Mouse (Mus musculus) midbrain, embryonic 13.5 days (tissue): ENCODE data around the gene Olfr639. TPM values are rescaled to one million over a fixed set of nuclear protein-coding genes. Genes with fewer than 3 reads are reported as not detected.

ENCODE experiments used
- ATAC-seq: fragments of 200-750 bp; cut with Nextera tagmentation; 2 replicates; pipeline ENCODE4 v1.8.0; 2017; ENCODE audit warnings: mild to moderate bottlenecking, moderate TSS enrichment, moderate library complexity
- H3K27ac ChIP-seq: fragments of 300-500 bp; sonication (generic); 2 replicates; pipeline ENCODE4 v1.5.1; 2015; ENCODE audit warnings: inconsistent platforms, mild to moderate bottlenecking, moderate library complexity
- H3K27me3 ChIP-seq: fragments of 300-500 bp; sonication (generic); 2 replicates; pipeline ENCODE4 v1.6.1; 2015; ENCODE audit warnings: mild to moderate bottlenecking, inconsistent platforms
- H3K36me3 ChIP-seq: fragments of 300-500 bp; sonication (generic); 2 replicates; pipeline ENCODE4 v1.6.1; 2015; ENCODE audit warnings: mild to moderate bottlenecking, inconsistent platforms
- H3K4me1 ChIP-seq: fragments of 300-500 bp; sonication (generic); replicated peaks from 2 replicates; pipeline ENCODE4 v1.6.1; 2015; ENCODE audit warnings: inconsistent platforms
- H3K4me2 ChIP-seq: fragments of 300-500 bp; sonication (generic); replicated peaks from 2 replicates; pipeline ENCODE4 v1.6.1; 2015; ENCODE audit warnings: moderate library complexity, mild to moderate bottlenecking, inconsistent platforms
- H3K4me3 ChIP-seq: fragments of 300-500 bp; sonication (generic); replicated peaks from 2 replicates; pipeline ENCODE4 v1.5.1; 2015; ENCODE audit warnings: mild to moderate bottlenecking, inconsistent platforms
- H3K9ac ChIP-seq: fragments of 300-500 bp; sonication (generic); replicated peaks from 2 replicates; pipeline ENCODE4 v1.6.1; 2015; ENCODE audit warnings: mild to moderate bottlenecking, inconsistent platforms
- H3K9me3 ChIP-seq: fragments of 300-500 bp; sonication (generic); 2 replicates; pipeline ENCODE4 v1.6.1; 2016; ENCODE audit warnings: mild to moderate bottlenecking, inconsistent platforms
- WGBS: fragments of 180-500 bp; shearing (Covaris S2); methylation state at CpG from one replicate; pipeline ENCODE4 v1.1.7; 2015; 5-methylcytosine and 5-hydroxymethylcytosine counted together
- polyA plus RNA-seq: library from polyadenylated mRNA; unstranded; fragments of >200 nt; fragmentation: Nextera tagmentation; extraction: Ambion mirVana; gene quantifications from 2 replicates; pipeline ENCODE4 v1.2.1, GENCODE M21; 2015

The Olfr639 gene
- 0.03 TPM in 1 of 2 replicates, not detected in the other for polyA plus RNA-seq

DNA sequence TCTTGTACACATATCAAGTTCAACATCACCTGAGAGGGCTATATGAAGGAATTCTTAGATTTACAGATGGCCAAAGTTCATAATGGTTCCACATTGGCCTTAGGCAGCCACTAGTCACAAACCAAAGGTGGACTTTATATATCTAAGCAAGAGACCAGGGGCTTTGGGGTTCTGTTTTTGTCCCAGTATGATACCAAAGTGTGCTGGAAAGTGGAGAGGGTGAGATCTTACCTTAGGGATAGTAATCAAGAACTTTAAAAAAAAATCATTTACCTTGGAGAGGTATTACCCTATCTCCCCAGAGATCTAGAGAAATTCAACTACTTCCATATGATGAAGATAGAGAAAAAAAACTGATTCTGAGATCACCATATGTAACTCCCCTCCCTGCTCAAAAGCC is at the start of gene Olfr639:
Gene Olfr639 (minus strand): TSS at position 101 of the 400 bp plus-strand sequence.
- Histone ChIP-seq H3K4me3 (no peak within 1 kb of the TSS), H3K4me1 (no peaks in the 10 kb centered on the region)
- ATAC-seq, result no peak

DNA sequence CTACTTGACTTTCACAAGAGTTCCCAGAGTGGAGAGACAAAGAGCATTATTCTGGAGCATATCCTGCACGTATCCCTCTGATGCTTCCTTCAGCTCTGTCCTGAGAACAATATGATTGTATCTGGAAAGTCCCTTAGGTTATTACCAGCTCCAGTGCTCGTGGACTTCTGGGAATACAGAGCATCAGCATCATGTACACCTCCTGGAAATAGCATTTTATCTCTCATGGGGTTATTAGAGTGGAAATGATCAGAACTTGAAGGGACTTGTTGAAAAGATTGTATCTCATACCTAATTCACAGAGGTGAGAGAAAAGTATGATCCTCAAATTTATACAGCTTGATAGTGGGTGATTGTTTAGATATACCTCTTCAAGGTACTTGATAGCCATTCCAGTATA is 44.2 kb upstream of the Olfr639 start, which contains the start of gene 4930516K23Rik:
Gene 4930516K23Rik (minus strand): TSS at position 101 of the 400 bp plus-strand sequence.
- Histone ChIP-seq H3K27ac (no peak within 1 kb of the TSS), H3K4me2 (no peak within 1 kb of the TSS), H3K4me1 (no peaks in the 10 kb centered on the region), H3K9ac (no peak within 1 kb of the TSS), H3K4me3 (no peak within 1 kb of the TSS), H3K36me3 (no peaks in the 10 kb centered on the region), H3K27me3 (no peaks in the 10 kb centered on the region), H3K9me3 (no peaks in the 10 kb centered on the region)
- WGBS, result 49% methylated on average over 2 of the region's 2 CpGs
- no peak for ATAC-seq

More for the DNA sequence above, at the start of gene Olfr639:
- Histone ChIP-seq H3K9me3 (no peaks in the 10 kb centered on the region), H3K9ac (no peak within 1 kb of the TSS), H3K36me3 (no peaks in the 10 kb centered on the region), H3K27ac (no peak within 1 kb of the TSS), H3K4me2 (no peak within 1 kb of the TSS), H3K27me3 (no peaks in the 10 kb centered on the region)

DNA sequence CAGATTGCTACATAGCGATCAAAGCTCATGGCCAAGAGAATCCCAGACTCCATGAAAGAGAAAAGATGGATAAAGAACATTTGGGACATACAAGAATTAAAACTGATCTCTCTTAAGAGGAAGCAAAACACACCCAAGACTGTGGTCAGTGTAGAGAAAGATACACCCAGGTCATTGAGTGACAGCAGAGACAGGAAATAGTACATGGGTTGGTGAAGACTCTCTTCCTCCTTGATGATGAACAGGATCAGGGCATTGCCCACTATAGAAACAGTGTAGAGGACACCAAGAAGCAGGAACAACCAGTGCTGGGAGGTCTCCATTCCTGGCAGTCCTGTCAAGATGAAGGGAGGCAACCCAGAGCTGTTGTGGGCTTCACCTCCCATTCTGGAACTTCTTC is 42.1 kb upstream of the Olfr639 start:
- 93% methylated on average over 1 of the region's 1 CpGs for WGBS
- no peaks in the 10 kb centered on the region for H3K4me1 ChIP-seq
- no peak for ATAC-seq
- H3K4me3 ChIP-seq, result no peak overlapping the region
- no peak overlapping the region for H3K9ac ChIP-seq
- H3K27me3 ChIP-seq, result no peaks in the 10 kb centered on the region
- no peak overlapping the region for H3K4me2 ChIP-seq
- H3K36me3 ChIP-seq, result no peaks in the 10 kb centered on the region
- H3K9me3 ChIP-seq, result no peaks in the 10 kb centered on the region
- no peak overlapping the region for H3K27ac ChIP-seq

DNA sequence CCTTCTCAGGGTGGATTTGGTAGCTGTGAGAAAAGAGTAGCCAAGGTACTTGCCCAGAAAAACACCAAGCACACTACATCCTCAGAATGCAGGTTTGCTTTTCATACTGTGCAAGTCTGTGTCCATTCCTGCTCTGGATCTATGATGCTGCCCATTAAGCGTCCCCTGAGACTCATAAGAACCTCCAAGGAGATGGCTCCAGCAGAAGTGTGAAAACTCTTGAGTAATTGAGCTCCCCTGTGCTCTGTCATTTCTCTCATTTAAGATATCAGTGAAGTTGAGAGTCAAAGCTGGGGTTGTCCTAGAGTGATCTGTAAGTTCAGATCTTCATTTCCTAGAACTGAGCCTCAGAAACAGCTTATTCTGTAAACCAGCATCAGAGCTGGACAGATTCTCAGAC is 35.5 kb upstream of the Olfr639 start, which contains the start of gene Olfr642:
Gene Olfr642 (minus strand): TSS at position 101 of the 400 bp plus-strand sequence.
- 79% methylated on average over 1 of the region's 1 CpGs for WGBS
- no peak within 1 kb of the TSS for H3K9ac ChIP-seq
- H3K4me3 ChIP-seq, result no peak within 1 kb of the TSS
- H3K27ac ChIP-seq, result no peak within 1 kb of the TSS
- no peaks in the 10 kb centered on the region for H3K27me3 ChIP-seq
- no peak within 1 kb of the TSS for H3K4me2 ChIP-seq
- no peak for ATAC-seq
- H3K9me3 ChIP-seq, result no peaks in the 10 kb centered on the region
- H3K36me3 ChIP-seq, result no peaks in the 10 kb centered on the region
- no peaks in the 10 kb centered on the region for H3K4me1 ChIP-seq

DNA sequence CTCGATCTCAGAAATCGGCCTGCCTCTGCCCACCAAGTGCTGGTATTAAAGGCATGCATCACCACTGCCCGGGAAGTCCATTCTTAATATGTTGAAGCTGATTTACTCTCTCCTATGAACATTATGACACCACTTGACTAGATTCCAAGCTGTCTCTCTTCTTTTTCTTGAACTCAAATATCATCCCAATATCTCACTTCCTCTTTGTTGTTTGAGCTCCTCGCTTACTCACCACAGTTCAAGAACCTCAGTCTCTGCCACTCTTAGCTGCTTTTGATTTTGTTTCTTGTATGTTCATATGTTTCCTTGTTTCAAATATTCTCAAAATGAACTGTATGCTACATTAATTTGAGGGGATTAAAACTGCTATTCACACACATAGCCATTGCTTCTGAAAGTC is 33.6 kb upstream of the Olfr639 start:
- H3K36me3 ChIP-seq, result no peaks in the 10 kb centered on the region
- no peaks in the 10 kb centered on the region for H3K27me3 ChIP-seq
- no peak overlapping the region for H3K27ac ChIP-seq
- H3K4me3 ChIP-seq, result no peak overlapping the region
- no peak for ATAC-seq
- H3K4me2 ChIP-seq, result no peak overlapping the region
- H3K9ac ChIP-seq, result no peak overlapping the region
- H3K9me3 ChIP-seq, result no peaks in the 10 kb centered on the region
- WGBS, result 91% methylated on average over 4 of the region's 4 CpGs
- H3K4me1 ChIP-seq, result no peaks in the 10 kb centered on the region

DNA sequence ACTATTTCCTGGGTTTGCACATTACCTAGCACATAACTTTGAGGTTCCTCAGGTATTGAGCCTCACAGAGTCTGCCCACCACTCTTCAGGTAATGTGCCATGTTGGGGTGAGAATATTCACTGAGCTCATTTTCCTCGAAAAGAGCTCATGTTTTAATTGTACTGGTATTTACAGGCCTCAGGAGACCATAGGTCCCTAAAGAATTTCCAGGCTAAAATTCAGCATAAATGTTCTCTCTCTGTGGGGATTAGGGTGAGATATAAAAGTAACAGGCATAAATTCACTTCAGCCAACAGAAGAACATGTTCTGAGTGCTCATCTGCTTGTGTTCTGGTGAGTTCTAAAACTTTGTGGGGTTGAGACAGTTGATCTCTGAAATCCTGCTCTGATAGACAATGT is 18.0 kb upstream of the Olfr639 start, which contains the start of gene Olfr641:
Gene Olfr641 (plus strand): TSS at position 301 of the 400 bp plus-strand sequence.
- ATAC-seq, result no peak
- Histone ChIP-seq H3K27me3 (no peaks in the 10 kb centered on the region), H3K4me3 (no peak within 1 kb of the TSS), H3K9me3 (no peaks in the 10 kb centered on the region), H3K4me2 (no peak within 1 kb of the TSS), H3K36me3 (no peaks in the 10 kb centered on the region), H3K4me1 (no peaks in the 10 kb centered on the region), H3K9ac (no peak within 1 kb of the TSS), H3K27ac (no peak within 1 kb of the TSS)
- 72% methylated on average over 1 of the region's 1 CpGs for WGBS

DNA sequence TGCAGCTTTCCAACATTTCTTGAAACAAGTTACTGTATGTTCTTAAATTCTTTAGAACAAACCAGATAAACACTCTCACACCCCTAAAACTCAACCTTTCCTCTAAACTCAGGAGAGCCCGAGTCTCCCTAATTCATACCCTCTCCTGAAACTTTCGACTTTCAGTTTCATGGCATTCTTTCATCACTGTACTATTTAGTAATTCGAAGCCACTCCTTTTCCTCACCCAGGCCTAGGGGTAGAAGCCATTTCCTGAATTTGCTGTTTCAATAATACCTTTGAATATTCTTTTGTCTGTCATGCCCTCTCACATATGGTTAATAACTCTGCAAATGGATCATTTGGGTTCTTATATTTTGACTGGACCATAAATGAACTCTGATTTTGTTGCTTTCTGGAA is 9.9 kb upstream of the Olfr639 start:
- no peak for ATAC-seq
- H3K9me3 ChIP-seq, result no peaks in the 10 kb centered on the region

DNA sequence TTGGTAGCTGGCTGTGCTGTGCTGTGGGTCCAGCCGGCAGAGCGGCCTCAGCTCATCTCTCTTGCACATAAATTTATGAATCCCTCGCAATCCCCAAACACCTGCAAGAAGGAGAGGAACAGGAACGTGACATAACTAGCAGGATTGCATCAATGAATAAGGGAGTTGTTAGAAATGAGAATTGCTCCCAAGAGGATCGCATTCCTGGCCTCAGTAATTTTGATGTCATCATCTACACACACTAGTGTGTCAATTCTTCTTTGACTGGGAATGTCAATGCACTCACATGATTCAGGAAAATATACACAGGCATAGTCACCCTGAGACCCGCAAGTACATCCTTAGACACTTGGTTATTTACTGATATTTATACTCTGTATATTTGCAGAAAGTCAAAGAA is 8.4 kb upstream of the Olfr639 start, which contains the start of gene Olfr640:
Gene Olfr640 (minus strand): TSS at position 101 of the 400 bp plus-strand sequence.
- 84% methylated on average over 6 of the region's 6 CpGs for WGBS
- H3K4me3 ChIP-seq, result no peak within 1 kb of the TSS
- no peak for ATAC-seq
- no peak within 1 kb of the TSS for H3K9ac ChIP-seq
- no peak within 1 kb of the TSS for H3K27ac ChIP-seq
- H3K4me2 ChIP-seq, result no peak within 1 kb of the TSS
- no peaks in the 10 kb centered on the region for H3K36me3 ChIP-seq
- no peaks in the 10 kb centered on the region for H3K4me1 ChIP-seq
- H3K27me3 ChIP-seq, result no peaks in the 10 kb centered on the region
- H3K9me3 ChIP-seq, result no peaks in the 10 kb centered on the region

More for the DNA sequence above, 9.9 kb upstream of the Olfr639 start:
- H3K4me1 ChIP-seq, result no peaks in the 10 kb centered on the region
- 77% methylated on average over 3 of the region's 3 CpGs for WGBS
- no peaks in the 10 kb centered on the region for H3K27me3 ChIP-seq
- H3K4me3 ChIP-seq, result no peak overlapping the region
- H3K36me3 ChIP-seq, result no peaks in the 10 kb centered on the region
- no peak overlapping the region for H3K27ac ChIP-seq
- no peak overlapping the region for H3K4me2 ChIP-seq
- H3K9ac ChIP-seq, result no peak overlapping the region

DNA sequence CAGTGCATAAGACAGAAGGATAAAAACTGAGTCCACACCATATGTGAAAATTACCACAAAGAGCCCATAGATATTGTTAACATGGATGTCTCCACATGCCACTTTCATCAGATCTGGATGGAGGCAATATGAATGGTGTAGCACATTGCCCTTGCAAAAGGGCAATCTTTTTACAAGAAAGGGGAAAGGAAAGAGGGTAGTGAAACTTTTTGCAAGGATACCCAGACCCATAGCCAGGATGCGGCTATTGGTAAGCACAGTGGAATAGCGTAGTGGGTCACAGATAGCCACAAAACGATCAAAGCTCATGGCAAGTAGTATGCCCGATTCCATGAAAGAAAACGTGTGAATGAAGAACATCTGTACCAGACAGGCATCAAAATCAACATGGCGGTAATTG is 4.5 kb upstream of the Olfr639 start:
- Histone ChIP-seq H3K27ac (no peak overlapping the region), H3K9me3 (no peaks in the 10 kb centered on the region), H3K27me3 (no peaks in the 10 kb centered on the region), H3K9ac (no peak overlapping the region), H3K4me2 (no peak overlapping the region), H3K36me3 (no peaks in the 10 kb centered on the region), H3K4me3 (no peak overlapping the region), H3K4me1 (no peaks in the 10 kb centered on the region)
- whole genome bisulfite sequencing, result 92% methylated on average over 6 of the region's 6 CpGs
- no peak for ATAC-seq

DNA sequence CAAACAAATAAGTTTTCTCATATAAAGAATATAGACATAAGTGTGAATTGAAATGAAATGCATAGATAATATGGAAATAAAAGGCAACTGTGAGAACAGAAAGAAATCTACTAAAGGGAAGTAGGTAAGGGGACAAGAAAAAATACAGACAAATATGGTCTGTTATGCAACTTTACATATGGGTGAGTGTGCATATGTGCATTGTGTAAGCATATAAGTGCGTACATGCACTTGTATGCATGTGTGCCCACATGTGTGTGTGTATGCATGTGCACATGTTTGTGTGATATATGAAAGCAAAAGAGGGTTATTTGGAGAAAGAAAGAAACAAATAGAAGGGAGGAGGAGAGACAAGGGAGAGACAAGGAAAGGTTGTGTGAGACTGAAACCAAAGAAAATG is 1.9 kb upstream of the Olfr639 start:
- Histone ChIP-seq H3K36me3 (no peaks in the 10 kb centered on the region), H3K9me3 (no peaks in the 10 kb centered on the region), H3K27me3 (no peaks in the 10 kb centered on the region), H3K4me3 (no peak overlapping the region), H3K4me1 (no peaks in the 10 kb centered on the region), H3K9ac (no peak overlapping the region), H3K27ac (no peak overlapping the region), H3K4me2 (no peak overlapping the region)
- 80% methylated on average over 1 of the region's 1 CpGs for WGBS
- ATAC-seq, result no peak

DNA sequence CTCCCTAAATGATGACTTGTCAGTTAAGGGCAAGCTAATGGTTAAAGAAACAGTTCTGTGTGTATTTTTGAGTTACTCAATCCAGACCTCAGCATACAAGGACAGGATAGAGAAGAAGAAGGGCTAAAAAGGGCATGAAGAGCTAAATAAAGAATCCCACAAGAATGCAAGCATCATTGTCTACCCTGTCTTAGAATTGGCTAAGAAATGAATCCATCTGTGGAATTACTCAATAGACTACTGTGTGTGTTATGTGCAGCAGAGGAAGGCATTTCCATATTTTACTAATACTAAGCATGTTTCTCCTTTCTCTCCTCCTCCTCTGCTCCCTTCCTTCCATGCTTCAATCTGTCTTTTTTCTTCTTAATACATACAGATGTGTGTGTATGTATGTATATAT is 18.0 kb downstream of the Olfr639 start:
- H3K9ac ChIP-seq, result no peak overlapping the region
- no peak overlapping the region for H3K4me2 ChIP-seq
- ATAC-seq, result no peak
- H3K4me3 ChIP-seq, result no peak overlapping the region
- no peak overlapping the region for H3K27ac ChIP-seq
- no peaks in the 10 kb centered on the region for H3K36me3 ChIP-seq
- no peaks in the 10 kb centered on the region for H3K4me1 ChIP-seq
- H3K9me3 ChIP-seq, result no peaks in the 10 kb centered on the region
- no peaks in the 10 kb centered on the region for H3K27me3 ChIP-seq

DNA sequence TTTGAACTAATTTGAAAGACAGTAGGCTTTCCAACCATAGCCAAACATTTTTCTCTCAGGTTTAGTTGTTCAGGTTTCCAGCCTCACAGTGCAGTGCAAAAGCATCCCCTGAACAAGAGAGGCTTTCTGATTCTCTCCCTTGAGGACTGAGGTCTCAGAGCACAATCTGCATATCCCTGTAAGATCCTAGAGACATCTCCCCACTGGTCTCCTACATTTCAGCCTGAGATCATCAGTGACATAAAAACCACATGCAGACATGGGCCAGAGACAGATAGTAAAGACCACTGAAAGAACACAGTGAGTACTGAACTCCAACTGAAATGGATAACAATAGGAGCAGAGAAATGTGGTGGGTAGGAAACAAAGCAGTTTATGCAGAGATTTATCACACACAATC is 18.7 kb downstream of the Olfr639 start, which contains the start of gene Olfr638:
Gene Olfr638 (plus strand): TSS at position 301 of the 400 bp plus-strand sequence.
- Histone ChIP-seq H3K4me3 (no peak within 1 kb of the TSS), H3K4me2 (no peak within 1 kb of the TSS), H3K36me3 (no peaks in the 10 kb centered on the region), H3K4me1 (no peaks in the 10 kb centered on the region), H3K9ac (no peak within 1 kb of the TSS), H3K27me3 (no peaks in the 10 kb centered on the region), H3K27ac (no peak within 1 kb of the TSS), H3K9me3 (no peaks in the 10 kb centered on the region)
- ATAC-seq, result no peak

DNA sequence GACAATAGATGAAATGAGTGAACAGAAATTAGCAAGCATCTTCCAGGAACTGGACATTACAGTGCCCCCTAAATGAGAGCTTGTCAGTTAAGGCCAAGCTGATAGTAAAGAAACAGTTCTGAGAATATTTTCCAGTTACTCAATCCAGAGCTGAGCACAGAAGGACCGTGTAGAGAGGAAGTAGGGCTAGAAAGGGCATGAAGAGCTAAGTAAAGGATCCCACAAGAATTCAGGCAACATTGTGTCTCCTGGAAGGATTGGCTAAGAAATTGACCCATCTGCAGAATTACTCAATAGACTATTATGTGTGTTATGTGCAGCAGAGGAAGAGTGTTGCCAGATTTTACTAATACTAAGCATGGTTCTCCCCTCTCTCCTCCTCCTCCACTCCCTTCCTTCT is 45.3 kb downstream of the Olfr639 start:
- H3K4me2 ChIP-seq, result no peak overlapping the region
- no peak overlapping the region for H3K27ac ChIP-seq
- no peaks in the 10 kb centered on the region for H3K9me3 ChIP-seq
- no peaks in the 10 kb centered on the region for H3K27me3 ChIP-seq
- 48% methylated on average over 1 of the region's 1 CpGs for WGBS
- H3K4me3 ChIP-seq, result no peak overlapping the region
- H3K9ac ChIP-seq, result no peak overlapping the region
- no peaks in the 10 kb centered on the region for H3K36me3 ChIP-seq
- ATAC-seq, result no peak
- H3K4me1 ChIP-seq, result no peaks in the 10 kb centered on the region
